Mouse (Mus musculus): ENCODE data around the gene Pno1. TPM values are rescaled to one million over a fixed set of nuclear protein-coding genes. Genes with fewer than 3 reads are reported as not detected.

Pno1 gene
- total RNA-seq, 2 experiments from 2014 or later = 77.6 to 121 TPM

DNA sequence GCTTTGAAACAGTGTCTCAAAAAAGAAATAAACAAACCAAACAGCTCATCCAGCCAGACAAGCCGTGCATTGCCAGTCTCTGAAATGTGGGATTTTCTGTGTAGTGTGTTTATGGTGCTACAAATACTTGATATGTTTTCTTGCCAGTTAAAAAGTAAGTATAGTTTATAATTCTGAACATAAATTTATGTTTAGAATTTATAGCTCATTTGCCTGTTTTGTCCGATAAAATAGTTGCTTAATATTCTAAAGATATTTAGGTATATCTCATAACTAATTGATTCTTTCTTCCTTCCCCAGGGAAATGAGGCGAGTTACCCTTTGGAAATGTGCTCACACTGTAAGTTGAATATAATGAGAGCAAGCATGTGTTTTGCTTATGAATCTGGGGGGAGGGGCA is 29.6 kb downstream of the Pno1 start, which contains the start of gene Wdr92:
Gene Wdr92 (plus strand): TSS at position 301 of the 400 bp plus-strand sequence.
- ATAC-seq (replicated peaks; ENCODE audit: poor library complexity, severe bottlenecking) = no peak

DNA sequence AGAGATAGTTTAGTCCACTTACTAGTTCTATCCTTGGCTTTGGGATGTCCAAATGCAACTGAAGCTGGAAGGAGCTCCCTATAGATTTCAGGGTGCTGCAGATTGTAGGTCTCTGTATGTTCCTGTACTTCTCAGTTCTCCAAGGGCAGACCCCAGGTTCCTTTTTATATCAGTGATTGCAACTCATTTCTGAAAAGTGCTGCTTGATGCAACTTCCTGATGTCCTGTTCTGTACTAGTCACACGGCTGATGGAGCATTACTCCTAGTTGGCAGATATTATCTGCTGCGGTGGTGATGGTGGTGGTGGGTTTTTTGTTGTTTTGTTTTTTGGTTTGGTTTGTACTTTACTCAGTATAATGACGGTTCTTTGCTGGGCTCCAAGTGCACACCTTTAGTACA is 30.6 kb downstream of the Pno1 start:
- ATAC-seq (replicated peaks; ENCODE audit: poor library complexity, severe bottlenecking) = peak; percentile 91

DNA sequence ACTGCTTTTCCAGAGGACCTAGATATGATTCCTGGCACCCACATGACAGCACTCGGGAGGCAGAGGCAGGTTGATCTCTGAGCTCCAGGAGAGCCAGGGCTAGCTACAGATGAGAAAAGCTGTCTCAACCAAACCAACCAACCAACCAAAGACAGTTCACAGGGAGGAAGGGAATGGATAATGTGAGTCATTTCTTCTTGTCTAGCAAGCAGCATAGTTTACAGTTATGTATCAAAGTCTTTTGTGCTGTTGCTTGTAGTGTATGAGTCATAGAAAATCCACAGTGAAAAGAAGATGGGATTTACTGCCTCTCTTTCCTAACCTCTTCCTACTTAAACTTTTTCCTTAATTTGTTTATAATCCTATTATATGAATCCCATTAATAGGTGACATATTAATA is 34.7 kb downstream of the Pno1 start:
- no peak for ATAC-seq (replicated peaks; ENCODE audit: poor library complexity, severe bottlenecking)

DNA sequence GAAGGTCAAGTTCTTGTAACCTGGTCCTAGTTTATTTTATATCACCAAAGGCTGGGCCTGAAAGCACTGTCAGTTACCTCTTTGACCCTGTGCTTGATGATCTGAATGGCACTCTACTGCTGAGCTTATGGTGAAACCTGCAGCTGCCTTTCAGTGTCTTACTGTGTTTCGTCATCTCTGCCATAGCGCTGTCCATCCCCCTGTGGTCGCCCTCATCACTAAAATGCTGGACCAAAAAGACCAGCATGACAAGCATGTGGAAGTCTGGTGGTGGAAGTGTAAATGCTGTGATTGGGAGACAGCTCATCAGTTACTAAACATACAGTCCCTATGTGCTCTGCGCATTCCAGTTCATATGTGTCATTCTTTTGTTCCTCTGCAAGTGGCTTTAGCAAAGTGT is 39.1 kb downstream of the Pno1 start:
- ATAC-seq (replicated peaks; ENCODE audit: poor library complexity, severe bottlenecking) = peak; percentile 61

DNA sequence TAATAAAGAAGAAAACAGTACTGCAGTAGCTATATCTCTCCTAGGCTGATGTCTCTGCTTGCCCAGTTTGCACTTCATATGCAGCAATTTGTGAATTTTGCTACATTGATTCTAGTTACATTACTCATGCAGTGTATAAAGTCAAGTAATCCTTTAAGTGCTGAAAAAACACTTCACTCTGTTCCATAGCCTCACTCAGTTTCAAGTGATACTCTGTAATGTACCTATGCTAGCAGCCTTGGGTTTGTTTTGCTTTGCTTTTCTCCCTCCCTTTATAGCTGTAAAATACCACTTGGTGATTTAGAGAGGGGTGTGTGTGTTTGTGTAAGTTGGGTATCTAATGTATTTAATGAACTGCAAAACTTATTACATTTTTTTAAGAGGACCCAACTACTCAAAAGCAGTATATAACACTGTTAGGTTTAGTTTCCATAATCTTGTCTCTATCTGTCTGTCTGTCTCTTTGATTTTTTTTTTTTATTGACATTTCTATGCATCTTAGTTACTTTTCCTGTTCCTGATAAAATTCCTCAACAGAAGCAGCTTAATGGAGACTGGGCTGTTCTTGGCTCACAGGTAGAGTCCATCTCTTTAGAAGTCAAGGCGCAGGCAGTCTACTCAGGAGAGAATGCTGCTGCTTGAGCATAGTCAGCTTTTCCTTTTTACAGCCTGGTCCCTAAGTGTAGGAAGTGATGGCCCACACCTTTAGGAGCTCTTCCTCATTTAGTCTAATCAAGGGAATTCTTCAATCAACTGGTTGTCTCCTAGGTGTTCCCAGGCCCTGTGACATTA is 40.2 kb downstream of the Pno1 start:
- no peak for ATAC-seq (replicated peaks; ENCODE audit: poor library complexity, severe bottlenecking)

DNA sequence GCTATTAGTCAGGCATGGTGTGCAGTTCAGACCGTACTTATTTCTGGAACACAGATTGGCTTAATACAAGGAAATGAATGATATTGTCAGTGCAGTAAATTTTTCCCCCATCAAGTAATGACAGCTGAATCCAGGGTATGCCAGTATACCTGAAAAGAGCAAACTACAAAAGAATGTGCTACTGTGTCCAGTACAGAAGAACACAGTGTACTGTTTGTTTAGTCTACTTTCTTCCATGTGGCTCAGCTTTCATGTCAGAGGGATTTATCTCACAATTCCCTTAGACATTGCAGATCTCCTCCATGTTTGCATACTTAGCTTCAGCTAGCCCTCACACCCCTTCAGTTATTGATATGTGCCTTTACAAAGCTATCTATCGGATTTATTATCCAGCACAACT is 42.1 kb downstream of the Pno1 start:
- no peak for ATAC-seq (replicated peaks; ENCODE audit: poor library complexity, severe bottlenecking)

DNA sequence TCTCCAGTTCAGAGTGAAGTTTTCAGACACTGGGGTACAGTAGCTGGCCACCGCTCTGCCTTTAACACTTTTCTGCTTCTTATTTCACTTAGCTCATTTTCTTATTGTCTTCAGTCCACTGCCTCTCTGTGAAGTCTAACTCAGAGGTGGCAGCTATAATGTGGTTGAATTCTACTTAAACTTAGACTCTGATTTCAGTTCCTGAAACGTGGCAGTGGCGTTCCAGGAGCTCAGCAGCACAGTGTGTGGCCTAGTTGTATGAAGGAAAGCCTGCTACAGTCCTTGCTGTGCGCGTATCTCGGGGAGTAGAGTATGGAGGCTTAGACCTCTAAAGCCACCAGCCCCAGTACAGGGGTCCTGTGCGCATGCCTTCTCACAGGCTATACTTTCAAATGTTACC is 44.7 kb downstream of the Pno1 start:
- ATAC-seq (replicated peaks; ENCODE audit: poor library complexity, severe bottlenecking) = peak; percentile 69

DNA sequence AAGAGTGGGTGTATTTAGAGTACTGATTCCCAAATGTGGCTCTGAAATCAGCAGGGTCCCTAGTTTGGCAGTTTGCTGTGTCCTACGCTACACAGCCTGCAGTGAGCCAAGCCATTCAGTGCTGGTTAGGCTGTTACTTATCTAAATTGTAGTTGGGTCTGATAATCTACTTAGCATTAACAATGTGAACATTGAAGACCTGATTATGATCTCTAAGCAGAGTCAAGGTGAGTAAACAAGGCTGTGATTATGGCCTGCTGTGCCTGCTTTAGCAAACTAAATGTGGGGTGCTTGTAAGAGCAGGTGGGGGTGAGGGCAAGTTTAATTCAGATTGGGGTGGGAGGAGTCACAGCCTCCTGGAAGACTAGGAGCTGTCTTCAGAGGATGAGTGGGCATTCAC is 47.4 kb downstream of the Pno1 start:
- ATAC-seq (replicated peaks; ENCODE audit: poor library complexity, severe bottlenecking) = no peak

DNA sequence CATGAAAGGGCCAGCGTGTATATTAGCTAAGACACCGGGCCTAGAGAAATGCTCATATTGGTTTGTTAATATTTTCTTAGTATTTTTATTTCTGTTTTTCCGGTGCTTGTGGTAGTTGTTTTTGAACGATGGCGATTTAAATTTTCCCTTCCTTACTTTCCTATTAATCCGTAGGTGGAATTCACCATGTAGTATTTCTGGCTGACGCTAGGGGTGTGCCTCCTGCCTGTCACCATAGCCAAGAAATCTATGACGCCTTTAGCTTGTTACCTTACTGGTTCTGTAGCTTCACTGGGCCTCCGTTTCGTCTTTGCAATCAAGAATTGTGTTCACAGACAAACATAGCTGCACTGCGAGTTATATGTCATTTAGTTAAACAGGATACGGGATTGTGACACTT is 51.1 kb downstream of the Pno1 start:
- ATAC-seq (replicated peaks; ENCODE audit: poor library complexity, severe bottlenecking) = peak; percentile 57

DNA sequence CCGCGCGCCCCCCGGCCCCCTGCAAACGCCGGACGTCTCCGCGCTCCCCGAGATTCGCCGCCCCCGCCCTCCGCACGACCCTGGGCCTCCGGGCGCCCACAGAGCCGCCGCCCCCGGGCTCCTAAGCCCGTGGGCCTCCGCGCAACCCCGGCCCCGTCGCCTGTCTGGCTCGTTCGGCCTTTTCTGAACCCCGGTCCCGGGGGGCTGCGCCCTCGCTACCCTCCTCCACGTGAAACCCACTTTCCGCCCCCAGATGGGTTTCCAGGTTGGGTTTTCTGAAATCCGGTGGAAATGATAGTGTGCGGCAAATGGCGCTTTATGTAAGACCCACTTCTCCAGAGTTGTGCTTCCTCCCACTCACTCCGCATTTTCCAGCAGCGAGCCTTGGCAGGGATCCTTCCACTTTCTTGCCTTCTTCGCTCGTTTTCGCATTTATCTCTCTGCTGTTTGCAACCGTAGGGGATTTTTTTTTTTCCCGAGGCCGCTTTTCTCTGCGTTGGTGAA is 51.6 kb downstream of the Pno1 start:
- no peak for ATAC-seq (replicated peaks; ENCODE audit: poor library complexity, severe bottlenecking)

DNA sequence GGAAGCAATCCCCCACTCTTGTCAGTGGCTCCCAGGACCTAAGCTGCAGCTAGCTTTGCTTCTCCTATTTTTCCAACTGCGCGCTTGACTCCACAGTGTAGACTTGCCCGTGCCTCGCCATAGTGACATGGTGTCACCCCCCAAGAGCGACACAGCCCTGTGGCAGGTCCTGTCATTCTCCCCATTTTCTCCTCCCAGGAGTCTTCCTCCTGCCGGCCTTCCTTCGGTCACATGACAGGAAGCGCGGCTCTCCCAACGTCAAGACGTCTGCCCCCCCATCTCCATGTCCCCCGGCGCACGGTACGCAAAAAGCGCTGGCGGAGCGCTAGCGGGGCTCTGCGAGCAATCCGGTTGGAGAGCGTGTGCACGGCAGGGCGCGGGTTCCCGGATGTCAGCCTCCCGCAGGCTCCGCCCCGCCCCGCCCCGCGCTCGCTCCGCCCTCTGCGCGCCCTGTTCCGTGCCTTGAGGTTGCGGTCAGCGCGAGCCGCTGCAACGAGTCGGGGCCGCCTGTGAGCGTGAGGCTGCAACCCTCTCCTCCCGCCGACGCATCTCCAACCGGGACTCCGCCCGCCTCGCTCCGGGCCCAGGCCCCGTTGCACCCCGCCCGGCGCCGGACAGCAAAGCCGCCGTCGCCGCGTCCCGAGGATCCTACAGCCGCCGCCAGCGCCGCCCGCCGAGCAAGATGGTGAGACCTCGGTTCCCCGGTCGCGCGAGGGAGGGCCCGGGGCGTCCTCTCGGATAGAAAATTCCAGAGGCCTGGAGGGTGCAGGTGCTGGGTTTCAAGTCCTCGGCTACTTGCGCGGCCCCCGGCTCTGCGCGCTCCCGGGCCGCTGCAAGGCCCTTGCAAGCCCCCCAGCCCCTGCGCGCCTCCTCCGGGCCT is 52.3 kb downstream of the Pno1 start, which contains the start of gene Ppp3r1:
Gene Ppp3r1 (plus strand): TSS at position 406 of the 880 bp plus-strand sequence.
- peak; percentile 91 for ATAC-seq (replicated peaks; ENCODE audit: poor library complexity, severe bottlenecking)

Other genes starting within 250 kb of the Pno1 start
- 0.92 and 1.7 TPM in 2 replicates for gene Cnrip1, start 160.0 kb downstream of the Pno1 start, total RNA-seq (2014; fragmentation: Nextera tagmentation)
- gene Cnrip1, start 160.0 kb downstream of the Pno1 start, total RNA-seq (2017) = 0.09 and 0.31 TPM in 2 replicates
- 13.9 and 16.8 TPM in 2 replicates for gene Plek, start 159.2 kb downstream of the Pno1 start, total RNA-seq (2014; fragmentation: Nextera tagmentation)
- 27.5 and 27.9 TPM in 2 replicates for gene Plek, start 159.2 kb downstream of the Pno1 start, total RNA-seq (2017)
- gene Ppp3r1, start 52.3 kb downstream of the Pno1 start, total RNA-seq (2014; fragmentation: Nextera tagmentation) = 56.4 and 59.6 TPM in 2 replicates
- 61.9 and 70.4 TPM in 2 replicates for gene Ppp3r1, start 52.3 kb downstream of the Pno1 start, total RNA-seq (2017)
- 14.5 and 15.9 TPM in 2 replicates for gene Wdr92, start 29.5 kb downstream of the Pno1 start, total RNA-seq (2014; fragmentation: Nextera tagmentation)
- gene Wdr92, start 29.5 kb downstream of the Pno1 start, total RNA-seq (2017) = 35.1 and 41.6 TPM in 2 replicates
- 34.4 and 35.3 TPM in 2 replicates for gene C1d, start 46.0 kb upstream of the Pno1 start, total RNA-seq (2014; fragmentation: Nextera tagmentation)
- 92.9 and 108 TPM in 2 replicates for gene C1d, start 46.0 kb upstream of the Pno1 start, total RNA-seq (2017)

Data from granulocyte monocyte progenitor cell, adult 5-6 weeks (primary cell).